Mouse (Mus musculus) embryonic facial prominence, embryonic 10.5 days (tissue): ENCODE data around the gene Rgn. TPM values are rescaled to one million over a fixed set of nuclear protein-coding genes. Genes with fewer than 3 reads are reported as not detected.

Experiments
- DNase-seq: peaks from one replicate; pipeline ENCODE4 v3.0.0-alpha.2; 2017; ENCODE audit warnings: low spot score
- H3K27ac ChIP-seq: fragments of 300-500 bp; sonication (generic); replicated peaks from 2 replicates; pipeline ENCODE4 v1.5.1; 2016; ENCODE audit warnings: mild to moderate bottlenecking
- H3K27me3 ChIP-seq: fragments of 300-500 bp; sonication (generic); replicated peaks from 2 replicates; pipeline ENCODE4 v1.6.1; 2016; ENCODE audit warnings: low read depth, mild to moderate bottlenecking; ENCODE audit not compliant: poor library complexity, severe bottlenecking
- H3K36me3 ChIP-seq: fragments of 300-500 bp; sonication (generic); replicated peaks from 2 replicates; pipeline ENCODE4 v1.6.1; 2016; ENCODE audit warnings: mild to moderate bottlenecking, moderate library complexity
- H3K4me1 ChIP-seq: fragments of 300-500 bp; sonication (generic); 2 replicates; pipeline ENCODE4 v1.6.1; 2016
- H3K4me3 ChIP-seq: fragments of 300-500 bp; sonication (generic); 2 replicates; pipeline ENCODE4 v1.5.1; 2016; ENCODE audit warnings: mild to moderate bottlenecking, moderate library complexity
- H3K9me3 ChIP-seq: fragments of 300-500 bp; sonication (generic); 2 replicates; pipeline ENCODE4 v1.6.1; 2016; ENCODE audit warnings: mild to moderate bottlenecking
- WGBS: fragments of 180-500 bp; shearing (Covaris S2); methylation state at CpG from one replicate; pipeline ENCODE4 v1.1.7; 2016; 5-methylcytosine and 5-hydroxymethylcytosine counted together
- polyA plus RNA-seq: library from polyadenylated mRNA; unstranded; fragments of >200 nt; fragmentation: Nextera tagmentation; extraction: Ambion mirVana; gene quantifications from 2 replicates; pipeline ENCODE4 v1.2.1, GENCODE M21; 2016

The Rgn gene
- polyA plus RNA-seq = 0.17 and 0.45 TPM in 2 replicates

GRCm38 (mm10) chrX:20549532-20549931, at the start of gene Rgn:
Gene Rgn, plus strand, starts transcription at chrX:20549787.
- H3K4me3 ChIP-seq = peak within 1 kb of the TSS; percentile 51; the same call in 1 of the 2 replicates
- no peaks in the 10 kb centered on the region for H3K36me3 ChIP-seq
- H3K4me1 ChIP-seq = 0 out of 2 replicates have a peak, but pooled peaks cover 8% of the 10 kb centered on the region
- no peaks in the 10 kb centered on the region for H3K27me3 ChIP-seq
- no peak within 1 kb of the TSS for H3K27ac ChIP-seq
- 63% methylated on average over 3 of the region's 3 CpGs for WGBS
- no peak for DNase-seq
- H3K9me3 ChIP-seq = no peaks in the 10 kb centered on the region

GRCm38 (mm10) chrX:20520290-20520939, 29.2 kb upstream of the Rgn start:
- Histone ChIP-seq H3K9me3 (no peaks in the 10 kb centered on the region), H3K4me3 (no peak overlapping the region), H3K27ac (no peak overlapping the region), H3K36me3 (peaks cover 18% of the 10 kb centered on the region), H3K27me3 (no peaks in the 10 kb centered on the region), H3K4me1 (no peaks in the 10 kb centered on the region)
- 86% methylated on average over 7 of the region's 7 CpGs for WGBS
- DNase-seq = no peak

DNA sequence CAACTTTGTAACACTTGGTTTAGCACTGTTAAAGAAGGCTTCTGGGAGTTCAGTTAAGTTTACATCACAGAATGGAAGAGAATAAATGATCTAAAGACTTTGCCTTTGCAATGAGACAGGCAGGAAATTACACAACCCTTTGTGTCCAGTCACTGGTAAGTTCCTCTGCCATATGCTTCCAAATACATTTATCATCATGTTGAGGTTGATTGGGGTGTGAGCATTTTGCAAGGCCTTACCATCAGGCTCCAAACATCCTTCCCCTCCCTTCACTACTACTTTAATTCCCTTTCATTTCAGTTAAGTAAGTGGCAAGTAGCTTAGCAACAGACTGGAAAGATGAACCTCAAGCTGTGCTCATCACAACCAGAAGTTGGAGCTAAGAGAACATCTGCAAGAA, 28.0 kb upstream of the Rgn start:
- Histone ChIP-seq H3K36me3 (peaks cover 14% of the 10 kb centered on the region), H3K27me3 (no peaks in the 10 kb centered on the region), H3K9me3 (no peaks in the 10 kb centered on the region), H3K27ac (no peak overlapping the region), H3K4me1 (no peaks in the 10 kb centered on the region), H3K4me3 (no peak overlapping the region)
- no peak for DNase-seq

DNA sequence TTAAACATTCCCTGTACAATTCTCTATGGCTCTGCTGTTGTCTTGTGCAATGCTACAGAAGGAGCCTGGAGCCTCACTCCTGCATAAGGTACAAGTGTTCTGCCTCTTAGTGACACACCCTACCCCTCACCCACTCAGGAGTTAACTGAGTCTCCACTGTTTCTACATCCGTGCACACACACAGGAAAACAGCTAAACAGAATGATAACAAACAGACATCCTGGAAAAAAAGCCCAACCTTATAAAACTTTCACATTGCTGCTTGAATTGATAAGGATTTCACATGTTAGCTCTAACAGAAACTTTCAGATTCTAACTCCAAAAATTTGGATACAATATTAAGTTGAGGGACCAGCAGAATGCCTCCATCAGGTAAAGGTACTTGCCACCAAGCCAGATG, 17.0 kb upstream of the Rgn start:
- H3K27me3 ChIP-seq = no peaks in the 10 kb centered on the region
- 59% methylated on average over 1 of the region's 1 CpGs for WGBS
- no peak overlapping the region for H3K4me3 ChIP-seq
- no peaks in the 10 kb centered on the region for H3K36me3 ChIP-seq
- no peak for DNase-seq
- no peaks in the 10 kb centered on the region for H3K4me1 ChIP-seq
- no peaks in the 10 kb centered on the region for H3K9me3 ChIP-seq
- H3K27ac ChIP-seq = no peak overlapping the region

GRCm38 (mm10) chrX:20543867-20544266, 5.7 kb upstream of the Rgn start:
- no peak for DNase-seq
- Histone ChIP-seq H3K27me3 (no peaks in the 10 kb centered on the region), H3K4me1 (0 out of 2 replicates have a peak, but pooled peaks cover 8% of the 10 kb centered on the region), H3K27ac (no peak overlapping the region), H3K36me3 (no peaks in the 10 kb centered on the region), H3K9me3 (no peaks in the 10 kb centered on the region), H3K4me3 (no peak overlapping the region)
- WGBS = 81% methylated on average over 3 of the region's 3 CpGs

GRCm38 (mm10) chrX:20547609-20548008, 2.0 kb upstream of the Rgn start:
- H3K9me3 ChIP-seq = no peaks in the 10 kb centered on the region
- 0 out of 2 replicates have a peak, but pooled peaks cover 8% of the 10 kb centered on the region for H3K4me1 ChIP-seq
- no peak for DNase-seq
- H3K27me3 ChIP-seq = no peaks in the 10 kb centered on the region
- H3K27ac ChIP-seq = no peak overlapping the region
- no peaks in the 10 kb centered on the region for H3K36me3 ChIP-seq
- 60% methylated on average over 5 of the region's 5 CpGs for WGBS
- no peak overlapping the region for H3K4me3 ChIP-seq

GRCm38 (mm10) chrX:20548011-20548879, 1.3 kb upstream of the Rgn start:
- no peaks in the 10 kb centered on the region for H3K9me3 ChIP-seq
- 24% methylated on average over 24 of the region's 24 CpGs for WGBS
- peak overlapping the region; percentile 59; the same call in 1 of the 2 replicates for H3K27ac ChIP-seq
- peak; percentile 21 for DNase-seq
- H3K4me1 ChIP-seq = 0 out of 2 replicates have a peak, but pooled peaks cover 8% of the 10 kb centered on the region
- no peaks in the 10 kb centered on the region for H3K27me3 ChIP-seq
- H3K4me3 ChIP-seq = peak overlapping the region; percentile 51
- H3K36me3 ChIP-seq = no peaks in the 10 kb centered on the region

- H3K4me1 ChIP-seq = 0 out of 2 replicates have a peak, but pooled peaks cover 8% of the 10 kb centered on the region
- no peak overlapping the region for H3K4me3 ChIP-seq
- H3K9me3 ChIP-seq = no peaks in the 10 kb centered on the region
- H3K27ac ChIP-seq = no peak overlapping the region
- H3K27me3 ChIP-seq = no peaks in the 10 kb centered on the region
- WGBS = 55% methylated on average over 1 of the region's 1 CpGs
- no peaks in the 10 kb centered on the region for H3K36me3 ChIP-seq
- no peak for DNase-seq
Observed at GRCm38 (mm10) chrX:20548880-20549440, 627 bp upstream of the Rgn start.

- no peak overlapping the region for H3K27ac ChIP-seq
Observed at GRCm38 (mm10) chrX:20552199-20552598, 2.6 kb downstream of the Rgn start.

GRCm38 (mm10) chrX:20561846-20562245, 12.3 kb downstream of the Rgn start:
- H3K4me3 ChIP-seq = no peak overlapping the region
- no peaks in the 10 kb centered on the region for H3K9me3 ChIP-seq
- H3K4me1 ChIP-seq = no peaks in the 10 kb centered on the region
- H3K27ac ChIP-seq = no peak overlapping the region
- H3K36me3 ChIP-seq = no peaks in the 10 kb centered on the region
- DNase-seq = no peak
- WGBS = 45% methylated on average over 1 of the region's 1 CpGs
- H3K27me3 ChIP-seq = no peaks in the 10 kb centered on the region

More at GRCm38 (mm10) chrX:20552199-20552598, 2.6 kb downstream of the Rgn start:
- 86% methylated on average over 2 of the region's 2 CpGs for WGBS
- no peak for DNase-seq
- 0 out of 2 replicates have a peak, but pooled peaks cover 8% of the 10 kb centered on the region for H3K4me1 ChIP-seq
- no peak overlapping the region for H3K4me3 ChIP-seq
- no peaks in the 10 kb centered on the region for H3K36me3 ChIP-seq
- H3K9me3 ChIP-seq = no peaks in the 10 kb centered on the region
- H3K27me3 ChIP-seq = no peaks in the 10 kb centered on the region

DNA sequence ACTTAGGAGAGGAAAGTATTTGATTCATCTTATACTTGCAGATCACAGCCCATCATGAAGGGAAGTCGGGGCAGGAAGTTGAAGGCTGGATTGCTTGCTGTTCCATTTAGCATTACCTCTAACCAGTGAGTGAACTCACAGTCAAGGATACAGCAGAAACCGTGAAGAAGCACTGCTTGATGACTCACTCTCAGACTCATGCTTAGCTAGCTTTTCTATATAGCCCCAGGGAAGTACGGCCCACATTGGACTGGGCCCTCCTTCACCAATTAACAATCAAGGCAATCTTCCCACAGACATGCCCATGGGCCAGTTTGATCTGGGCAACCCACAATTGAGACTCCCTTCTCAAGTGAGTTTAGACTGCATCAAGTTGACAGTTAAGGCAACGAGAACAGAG, 14.4 kb downstream of the Rgn start:
- H3K4me1 ChIP-seq = no peaks in the 10 kb centered on the region
- no peaks in the 10 kb centered on the region for H3K9me3 ChIP-seq
- DNase-seq = no peak
- no peak overlapping the region for H3K4me3 ChIP-seq
- H3K27me3 ChIP-seq = no peaks in the 10 kb centered on the region
- H3K36me3 ChIP-seq = no peaks in the 10 kb centered on the region
- WGBS = 78% methylated on average over 4 of the region's 4 CpGs
- no peak overlapping the region for H3K27ac ChIP-seq

DNA sequence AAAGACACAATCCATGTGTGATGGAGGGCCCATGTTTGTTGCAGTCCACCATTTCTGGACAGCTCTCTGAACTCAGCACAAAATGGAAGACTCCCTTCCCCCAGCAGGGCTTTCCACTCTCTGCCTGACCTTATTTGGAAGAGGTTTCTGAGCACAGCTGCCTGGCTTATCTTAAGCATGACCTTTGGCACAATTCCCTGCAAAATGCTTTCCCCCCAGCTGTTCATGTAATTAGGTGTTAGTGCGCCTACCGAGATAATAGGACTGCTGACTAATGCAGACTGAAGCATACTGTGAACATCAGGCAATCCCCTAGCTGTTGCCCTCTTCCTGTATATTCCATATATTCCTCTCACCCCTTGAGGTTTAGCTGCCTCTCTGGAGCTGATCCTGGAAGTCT, 21.4 kb downstream of the Rgn start:
- Histone ChIP-seq H3K27ac (no peak overlapping the region), H3K9me3 (no peaks in the 10 kb centered on the region), H3K4me1 (no peaks in the 10 kb centered on the region), H3K27me3 (no peaks in the 10 kb centered on the region), H3K36me3 (no peaks in the 10 kb centered on the region), H3K4me3 (no peak overlapping the region)
- WGBS = 41% methylated on average over 2 of the region's 2 CpGs
- peak; percentile 19 for DNase-seq
